8 mouse cellular contexts compared by ENCODE assay signal in the genomic region with DNA sequence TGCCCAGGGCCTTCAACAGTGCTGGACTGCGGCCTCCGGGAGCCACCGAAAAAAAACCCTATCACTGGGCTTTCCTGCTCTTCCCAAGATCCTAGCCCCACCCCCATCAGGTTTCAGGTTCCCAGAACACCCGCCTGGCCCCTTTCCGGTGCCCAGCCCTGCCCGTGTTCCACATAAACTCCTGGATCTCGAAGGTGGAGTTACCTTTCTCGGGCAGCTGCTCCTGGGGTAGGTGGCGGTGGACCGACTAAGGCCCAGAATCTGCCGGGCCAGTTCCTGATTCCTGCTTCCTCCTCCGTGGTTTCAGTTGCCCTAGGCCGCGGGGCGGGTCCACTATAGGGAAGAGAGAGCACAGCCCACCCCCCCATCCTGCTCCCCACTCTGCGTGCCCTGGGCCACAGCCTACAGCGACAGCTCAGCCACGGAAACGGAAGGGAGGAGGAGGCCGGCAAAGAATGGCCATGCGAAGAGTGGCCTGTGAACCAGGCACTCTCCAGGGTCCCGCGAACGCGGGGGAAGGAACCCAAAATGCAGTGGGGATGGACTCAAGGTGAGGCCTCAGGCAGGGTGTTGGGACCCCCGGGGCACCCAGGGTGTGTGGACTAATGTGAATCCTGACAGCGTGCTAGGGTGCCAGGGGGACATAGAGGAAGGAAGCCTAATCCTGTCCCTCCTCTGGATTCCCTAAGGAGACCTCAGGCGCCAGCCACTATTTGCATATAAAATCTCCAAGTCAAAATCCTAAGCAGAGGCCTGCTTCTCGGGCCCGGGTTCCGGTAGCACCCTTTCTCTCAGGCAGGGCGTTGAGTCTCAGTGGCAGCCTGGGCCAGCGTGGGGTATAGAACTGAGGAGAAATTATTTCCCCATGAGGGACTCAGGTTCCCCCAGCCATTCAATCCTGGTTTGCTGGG. TPM values are rescaled to one million over a fixed set of nuclear protein-coding genes. Genes with fewer than 3 reads are reported as not detected.
DNase-seq lines count a peak whose midpoint lies in the region; ATAC-seq lines count a peak whose summit lies in the region.

A gene (minus strand): TSS at position 314 of the 911 bp plus-strand sequence.

- peaks cover 24% of the 10 kb centered on the region for H3K4me1 ChIP-seq in neural tube, embryonic 13.5 days (replicated peaks)

- no peaks in the 10 kb centered on the region for H3K9me3 ChIP-seq in neural tube, embryonic 13.5 days

- peak within 1 kb of the TSS; percentile 63 for H3K9ac ChIP-seq in neural tube, embryonic 13.5 days

- H3K4me3 ChIP-seq in neural tube, embryonic 13.5 days, result peak within 1 kb of the TSS; percentile 29

- peak within 1 kb of the TSS; percentile 46; the same call in 1 of the 2 replicates for H3K27ac ChIP-seq in neural tube, embryonic 13.5 days (replicated peaks)

- WGBS in neural tube, embryonic 13.5 days, result 14% methylated on average over 33 of the region's 33 CpGs

- H3K27me3 ChIP-seq in neural tube, embryonic 13.5 days, result peaks cover 18% of the 10 kb centered on the region

- DNase-seq in ZHBTc4 (ENCODE audit: low read depth, low spot score), result peak; percentile 36
- peak; percentile 69 for DNase-seq in embryo, embryonic 11 days
- DNase-seq in heart, adult 18-20 months, result peak; percentile 82 to 91
- peak; percentile 62 for DNase-seq in kidney, adult 11 months
- peak; percentile 83 to 86 for DNase-seq in lung, adult 18-20 months
- DNase-seq in left cerebral cortex, adult 11 months (ENCODE audit: low spot score), result no peak
- DNase-seq in frontal cortex, adult 2 months (ENCODE audit: extremely low spot score in 1 of 2, low spot score in 1 of 2), result no peak

- peaks cover 32% of the 10 kb centered on the region for H3K36me3 ChIP-seq in neural tube, embryonic 13.5 days

- ATAC-seq in neural tube, embryonic 13.5 days (ENCODE audit: low read depth), result no peak

- H3K4me2 ChIP-seq in neural tube, embryonic 13.5 days, result peak within 1 kb of the TSS; percentile 44

RNA-seq across cellular contexts. Expression of the gene that starts here (rescaled TPM):
- total RNA-seq in heart, adult 18-20 months (2021), result 10 to 100 TPM in 1 of 2 experiments, 1 to 10 TPM in 1; 9.9 to 11.4 TPM
- 5.8 and 6.2 TPM in 2 replicates for polyA plus RNA-seq in neural tube, embryonic 13.5 days (2015; fragmentation: Nextera tagmentation; extraction: Ambion mirVana)
- polyA plus RNA-seq in frontal cortex, adult 2 months (2012; rRNA removed), result 5.4 and 6.1 TPM in 2 replicates

Comparison
In these comparisons a context has a peak if more than half of its experiments do, and no peak if none do; other contexts are left out.
1. DNase-seq: peak in ZHBTc4 (single experiment), embryo, embryonic 11 days (single experiment), heart, adult 18-20 months (2 of 2), kidney, adult 11 months (single experiment) and lung, adult 18-20 months (2 of 2); none in left cerebral cortex, adult 11 months (single experiment) and frontal cortex, adult 2 months (0 of 2).